Mouse (Mus musculus): ENCODE data around the gene Ggta1.

DNA sequence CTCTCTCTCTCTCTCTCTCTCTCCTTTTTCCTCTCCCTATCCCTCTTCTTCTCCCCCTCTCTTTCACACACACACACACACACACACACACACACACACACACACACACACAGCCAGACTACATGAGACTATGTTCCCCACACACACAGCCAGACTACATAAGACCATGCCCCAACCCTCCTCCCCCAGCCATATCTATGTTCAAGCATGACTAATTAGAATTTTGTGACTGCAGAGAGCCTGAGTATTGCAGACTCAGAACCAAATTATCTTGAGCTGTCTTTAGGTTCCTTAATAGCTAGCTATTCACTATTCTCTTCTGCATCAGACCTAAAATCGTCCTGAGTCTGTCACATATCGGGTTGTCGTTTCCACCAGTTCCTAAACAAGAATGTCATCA is 39.5 kb upstream of the Ggta1 start:
- TF ChIP-seq POLR2A (IDR thresholded peaks at IDR 0.05; ENCODE audit: insufficient read length, low read depth) (no peak), POLR2AphosphoS2 (IDR thresholded peaks at IDR 0.05; ENCODE audit: insufficient read length, low read depth) (no peak), CEBPB (IDR thresholded peaks at IDR 0.05; ENCODE audit: insufficient read depth, poor library complexity, severe bottlenecking) (no peak), MAX (IDR thresholded peaks at IDR 0.05; ENCODE audit: low read depth) (no peak), TCF12 (IDR thresholded peaks at IDR 0.05; ENCODE audit: insufficient read depth, poor library complexity, severe bottlenecking) (no peak), SRF (IDR thresholded peaks at IDR 0.05; ENCODE audit: control insufficient read depth, insufficient read length, low read depth) (no peak), USF1 (IDR thresholded peaks at IDR 0.05; ENCODE audit: low read depth) (no peak), MYOD1 (IDR thresholded peaks at IDR 0.05; ENCODE audit: control insufficient read depth in 1 of 3, insufficient read length in 2 of 3, low read depth in 2 of 3) (no peak), E2F4 (IDR thresholded peaks at IDR 0.05; ENCODE audit: insufficient read depth) (no peak), MYOG (IDR thresholded peaks at IDR 0.05; ENCODE audit: control insufficient read depth in 1 of 3, insufficient read depth in 1 of 3, insufficient read length in 2 of 3, low read depth in 2 of 3) (no peak), TCF3 (IDR thresholded peaks at IDR 0.05; ENCODE audit: insufficient read length, low read depth) (no peak)

All from myocyte (in vitro differentiated cells).